Mouse (Mus musculus) 416B (cell line): Measurements from ENCODE around the gene Neil1.

Source experiments
- DNase-seq: peaks from one replicate; pipeline ENCODE4 v3.0.0; 2011; ENCODE audit warnings: low read depth

Gene Neil1

DNA sequence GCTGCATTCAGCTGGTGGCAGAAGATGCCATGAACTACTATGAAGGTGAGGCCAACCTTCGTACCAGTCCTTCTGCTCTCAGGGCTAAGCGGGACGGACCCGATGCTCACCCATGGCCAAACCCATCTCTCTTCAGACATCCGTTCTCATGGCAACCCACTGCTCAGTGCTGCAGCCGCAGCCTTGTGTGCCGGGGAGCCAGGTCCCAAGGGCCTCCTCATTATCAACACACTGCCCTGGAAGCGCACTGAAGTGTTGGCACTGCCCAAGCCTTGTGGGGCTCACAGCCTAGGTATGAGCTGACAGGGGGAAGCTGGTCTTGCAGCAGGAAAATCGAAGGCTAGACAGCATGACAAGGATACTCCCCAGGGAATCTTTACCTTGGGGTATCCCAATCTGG is 9.0 kb downstream of the Neil1 start:
- no peak for DNase-seq

DNA sequence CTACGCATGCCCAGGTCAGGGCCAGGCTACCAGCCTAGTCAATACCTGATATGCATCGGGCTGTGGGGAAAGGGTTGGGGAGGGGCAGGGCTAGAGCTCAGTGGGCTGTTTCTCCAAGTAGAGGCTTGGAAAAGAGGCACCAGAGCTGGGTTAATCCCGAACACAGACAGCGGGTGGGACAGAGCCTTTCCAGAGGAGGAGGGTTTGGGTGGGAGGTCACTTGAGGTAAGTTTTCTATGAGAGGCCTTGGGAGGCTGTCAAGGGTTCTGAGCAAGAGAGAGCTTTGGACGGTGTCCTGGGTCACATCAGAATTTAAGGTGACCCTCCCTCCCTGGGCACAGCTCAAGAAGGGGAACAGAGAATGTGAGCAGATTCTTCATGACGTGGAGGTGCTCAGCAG is 9.6 kb downstream of the Neil1 start:
- no peak for DNase-seq

DNA sequence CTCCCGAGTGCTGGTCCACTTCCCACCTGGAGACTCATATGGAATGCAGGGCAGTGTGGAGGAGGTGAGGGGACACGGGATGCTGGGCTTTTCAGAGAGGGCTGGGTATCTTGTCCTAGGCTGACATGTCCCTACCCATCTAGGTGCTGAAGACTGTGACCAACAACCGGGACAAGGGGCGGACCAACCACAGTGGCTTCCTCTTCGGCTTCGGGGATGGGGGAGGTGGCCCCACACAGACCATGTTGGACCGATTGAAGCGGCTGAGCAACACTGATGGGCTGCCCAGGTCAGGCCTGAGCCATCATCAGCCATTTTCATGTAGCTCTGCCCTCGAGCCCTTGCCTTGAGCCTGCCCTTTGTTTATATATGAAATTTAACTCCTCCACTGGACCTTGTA is 10.3 kb downstream of the Neil1 start:
- no peak for DNase-seq

DNA sequence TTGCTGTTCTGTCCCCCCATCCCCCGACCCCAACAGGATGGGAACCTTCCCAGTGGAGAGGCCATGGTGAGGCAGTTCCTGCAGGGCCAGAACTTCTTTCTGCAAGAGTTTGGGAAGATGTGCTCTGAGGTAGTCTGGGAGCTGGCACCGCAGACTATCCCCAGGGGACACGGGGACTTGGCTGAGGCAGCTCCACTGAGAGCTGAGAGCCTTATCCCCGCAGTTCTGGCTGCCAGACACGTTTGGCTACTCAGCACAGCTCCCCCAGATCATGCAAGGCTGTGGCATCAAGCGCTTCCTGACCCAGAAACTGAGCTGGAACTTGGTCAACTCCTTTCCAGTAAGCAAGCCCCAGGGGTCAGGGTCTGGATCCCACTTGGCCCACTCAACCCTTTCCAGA is 10.9 kb downstream of the Neil1 start:
- no peak for DNase-seq

DNA sequence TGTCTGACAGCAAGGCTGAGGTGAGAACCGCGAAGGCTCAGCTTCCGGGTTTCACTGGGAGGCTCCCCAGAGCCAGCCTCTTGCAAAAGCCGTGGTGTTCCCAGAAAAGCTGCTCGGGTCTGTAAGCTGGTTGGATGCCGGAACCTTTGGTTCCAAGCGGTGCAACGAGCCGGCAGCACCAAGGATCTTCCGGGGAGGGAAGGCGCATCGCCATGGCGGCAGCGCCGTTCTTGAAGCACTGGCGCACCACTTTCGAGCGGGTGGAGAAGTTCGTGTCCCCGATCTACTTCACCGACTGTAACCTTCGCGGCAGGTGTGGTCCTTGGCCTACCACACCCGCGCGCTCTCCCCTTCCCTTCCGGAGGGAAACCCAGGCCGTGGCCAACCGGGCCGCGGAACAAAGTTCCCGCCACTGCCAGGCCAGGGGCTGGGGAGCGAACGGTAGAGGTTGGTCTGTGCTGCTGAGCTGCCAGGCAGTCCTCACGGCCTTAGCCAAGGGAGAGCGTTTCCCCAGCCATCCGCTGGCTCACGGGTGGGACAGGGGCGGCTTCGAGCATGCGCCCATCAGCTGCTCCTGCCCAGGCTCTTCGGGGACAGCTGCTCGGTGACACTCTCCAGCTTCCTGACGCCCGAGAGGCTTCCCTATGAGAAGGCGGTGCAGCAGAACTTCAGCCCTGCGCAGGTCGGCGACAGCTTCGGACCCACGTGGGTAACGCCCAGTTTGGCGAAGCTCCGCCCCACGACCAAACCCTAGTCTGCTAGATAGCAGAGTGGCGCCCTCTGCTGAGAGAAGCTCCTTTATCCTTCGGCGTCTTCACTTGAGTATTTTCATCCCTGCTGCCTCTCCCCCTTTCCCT is 17.3 kb downstream of the Neil1 start, which contains the start of gene Man2c1:
Gene Man2c1 (plus strand): TSS at position 114 of the 857 bp plus-strand sequence.
- DNase-seq, result peak; percentile 98

DNA sequence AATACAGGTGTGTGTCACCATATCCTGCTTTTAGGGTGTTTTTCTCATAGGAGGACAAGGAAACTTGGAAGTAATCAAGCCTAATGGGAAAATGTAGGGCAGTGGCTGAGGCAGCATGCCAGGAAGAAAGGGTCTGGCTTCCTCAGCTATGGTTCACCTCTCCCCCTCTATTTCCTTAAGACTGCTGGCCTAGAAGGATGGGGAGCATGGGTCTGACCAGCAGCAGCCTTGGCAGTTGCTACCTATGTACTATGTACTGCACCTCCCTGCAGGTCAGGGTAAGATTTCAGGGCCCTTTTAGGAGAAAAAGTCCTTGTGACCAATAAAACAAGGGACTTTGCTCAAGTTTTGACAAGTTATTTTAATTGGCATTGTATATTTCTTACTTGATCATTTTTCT is 18.5 kb downstream of the Neil1 start:
- peak; percentile 11 for DNase-seq

DNA sequence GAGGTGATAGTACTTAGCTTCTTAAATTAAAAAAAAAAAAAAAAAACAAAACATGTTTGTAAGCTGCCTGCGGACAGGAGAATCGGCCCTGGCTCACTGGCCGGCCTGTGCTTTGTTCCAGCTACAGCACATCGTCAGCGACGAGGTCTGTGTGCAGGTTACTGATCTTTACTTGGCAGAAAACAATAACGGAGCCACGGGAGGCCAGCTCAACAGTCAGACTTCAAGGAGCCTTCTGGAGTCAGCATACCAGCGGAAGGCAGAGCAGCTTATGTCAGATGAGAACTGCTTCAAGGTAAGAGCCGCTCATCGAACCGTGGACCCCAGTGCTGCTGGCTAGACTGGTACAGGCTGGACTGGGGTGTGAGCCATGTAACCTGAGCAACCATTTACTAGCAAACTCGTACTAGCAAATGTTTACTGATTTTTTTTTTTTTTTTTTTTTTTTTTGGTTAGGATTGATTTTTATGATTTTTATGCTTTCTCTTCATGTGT is 30.8 kb downstream of the Neil1 start:
- no peak for DNase-seq
